Mouse (Mus musculus) olfactory bulb, adult 2 months (tissue): ENCODE measurements around the gene Aox1. TPM values are rescaled to one million over a fixed set of nuclear protein-coding genes. Genes with fewer than 3 reads are reported as not detected.

Experiments used
- H3K27ac ChIP-seq: fragments of 200-500 bp; 2 replicates; pipeline ENCODE4 v1.5.1; 2012; ENCODE audit warnings: low read depth, low read length; ENCODE audit not compliant: insufficient read depth
- H3K4me1 ChIP-seq: fragments of 200-500 bp; 2 replicates; pipeline ENCODE4 v1.6.1; 2012; ENCODE audit warnings: low read length; ENCODE audit not compliant: control insufficient read depth, insufficient read depth
- H3K4me3 ChIP-seq: fragments of 200-500 bp; 2 replicates; pipeline ENCODE4 v1.5.1; 2012; ENCODE audit warnings: mild to moderate bottlenecking, low read depth, low read length, moderate library complexity; ENCODE audit not compliant: insufficient read depth
- CTCF ChIP-seq: fragments of 200-500 bp; IDR thresholded peaks from 2 replicates; pipeline ENCODE4 v1.5.1; 2012; ENCODE audit warnings: low read depth, mild to moderate bottlenecking, low read length, moderate library complexity; ENCODE audit not compliant: insufficient read depth
- POLR2A ChIP-seq: fragments of 200-500 bp; IDR thresholded peaks from 2 replicates; pipeline ENCODE4 v1.6.1; 2012; ENCODE audit warnings: mild to moderate bottlenecking, low read depth, low read length, moderate library complexity; ENCODE audit not compliant: insufficient read depth
- WGBS: fragments of 180-500 bp; shearing (Covaris S2); methylation state at CpG from one replicate; pipeline ENCODE4 v1.1.7; 2018; 5-methylcytosine and 5-hydroxymethylcytosine counted together
- polyA plus RNA-seq: library from polyadenylated mRNA; stranded (reverse); fragments of >200 nt; gene quantifications from 2 replicates; pipeline ENCODE4 v1.2.4, GENCODE M21; 2012; ENCODE audit warnings: low replicate concordance; ENCODE audit not compliant: missing spikeins, insufficient read depth, insufficient read length

Aox1 gene
- polyA plus RNA-seq, 1 experiment = not detected

DNA sequence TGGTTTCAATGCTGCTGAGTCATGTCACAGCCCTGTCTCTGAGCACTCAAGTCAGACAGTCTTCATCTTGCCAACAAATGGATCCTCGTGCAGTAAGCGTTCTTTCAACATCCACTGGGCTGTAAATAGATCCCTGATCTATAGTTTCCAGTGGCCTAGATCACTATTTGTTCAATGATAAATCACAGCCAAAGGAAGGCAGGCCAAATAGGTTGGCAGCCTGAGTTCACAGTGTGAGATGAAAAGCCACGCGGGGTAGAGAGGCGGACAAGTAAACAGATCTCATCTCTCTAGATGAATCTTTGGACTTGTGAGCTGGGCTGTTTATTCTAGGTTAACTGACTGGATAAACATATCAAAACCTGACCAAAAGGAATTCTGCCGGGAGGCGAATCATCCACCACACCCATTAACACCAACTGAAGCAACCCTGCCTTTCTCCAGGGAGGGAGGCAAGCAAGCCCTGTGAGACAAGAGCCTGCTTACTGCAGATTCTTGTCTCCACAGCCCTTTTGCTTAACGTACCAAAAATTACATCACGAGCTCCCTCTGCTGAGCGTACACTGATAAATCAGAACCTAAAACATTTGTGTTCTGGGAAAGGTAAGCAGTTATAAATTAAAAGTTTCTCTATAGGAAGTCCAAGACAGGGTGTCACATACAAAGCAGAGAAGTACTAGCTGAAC lies 114.8 kb downstream of the Aox1 start:
- H3K4me3 ChIP-seq = no peak overlapping the region
- WGBS = 56% methylated on average over 10 of the region's 10 CpGs
- TF ChIP-seq POLR2A (no peak), CTCF (no peak)
- no peak overlapping the region for H3K27ac ChIP-seq
- no peaks in the 10 kb centered on the region for H3K4me1 ChIP-seq

DNA sequence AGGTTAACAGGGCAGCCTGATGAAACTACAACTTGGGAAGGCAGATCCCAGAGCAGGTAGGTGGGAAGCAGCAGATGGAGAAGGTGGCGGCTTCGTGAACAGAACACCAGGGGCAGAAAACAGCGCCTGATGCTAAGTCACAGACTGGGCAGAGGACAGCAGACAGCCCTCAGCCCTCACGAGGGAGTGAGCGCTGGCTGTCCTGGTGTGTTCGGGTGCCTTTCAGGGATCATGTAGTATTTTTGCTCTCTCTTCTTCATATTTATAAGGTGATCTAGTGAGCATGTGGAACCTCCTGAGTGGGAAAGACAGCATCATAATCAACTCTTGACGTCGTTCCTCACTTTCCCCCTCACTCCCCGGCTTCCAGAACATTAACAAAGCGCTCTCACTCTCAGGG lies 116.3 kb downstream of the Aox1 start:
- no peak overlapping the region for H3K4me3 ChIP-seq
- TF ChIP-seq CTCF = no peak
- WGBS = 92% methylated on average over 10 of the region's 10 CpGs
- H3K27ac ChIP-seq = no peak overlapping the region
- H3K4me1 ChIP-seq = no peaks in the 10 kb centered on the region

DNA sequence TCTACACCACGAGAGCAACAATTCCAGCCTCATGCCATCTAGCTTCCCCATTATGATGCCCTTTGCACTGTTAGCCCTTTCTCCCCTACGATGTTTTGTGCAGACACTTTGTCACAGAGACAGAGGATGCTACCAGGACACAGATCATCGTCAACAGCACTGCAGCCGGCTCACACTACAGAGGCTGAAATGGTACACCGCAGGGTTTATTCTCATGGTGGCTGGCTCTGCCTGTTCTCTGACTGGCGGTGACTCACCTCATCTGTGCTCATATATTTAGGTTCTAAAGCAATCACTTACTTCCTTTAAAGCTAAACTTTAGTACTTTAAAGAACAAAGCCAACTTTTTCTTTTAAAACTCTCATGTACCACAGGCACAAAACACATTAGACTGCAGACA lies 118.0 kb downstream of the Aox1 start:
- TF ChIP-seq CTCF (no peak), POLR2A (no peak)
- Histone ChIP-seq H3K4me1 (no peaks in the 10 kb centered on the region), H3K4me3 (no peak overlapping the region), H3K27ac (no peak overlapping the region)
- 70% methylated on average over 6 of the region's 6 CpGs for WGBS

- 76% methylated on average over 8 of the region's 8 CpGs for WGBS
- Histone ChIP-seq H3K4me1 (no peaks in the 10 kb centered on the region), H3K27ac (no peak overlapping the region), H3K4me3 (no peak overlapping the region)
- TF ChIP-seq CTCF (no peak), POLR2A (no peak)
Observed at GRCm38 (mm10) chr1:58152247-58152646, 122.5 kb downstream of the Aox1 start.

Other genes starting within 250 kb of the Aox1 start
- not detected in 2 replicates for gene Sgo2a, start 34.0 kb upstream of the Aox1 start, polyA plus RNA-seq
- gene Kctd18, start 11.0 kb upstream of the Aox1 start, polyA plus RNA-seq = not detected in 2 replicates
- gene Aox3, start 83.2 kb downstream of the Aox1 start, polyA plus RNA-seq = not detected in 2 replicates
- gene Aox4, start 180.5 kb downstream of the Aox1 start, polyA plus RNA-seq = not detected in 2 replicates
- not detected in 2 replicates for gene Aox2, start 248.4 kb downstream of the Aox1 start, polyA plus RNA-seq